Mouse (Mus musculus): ENCODE measurements at regions not wholly inside any gene's neighbourhood (a gene's known extent, or its start where the extent isn't known, plus 50 kb on each side); places are given as distances from the start of the nearest gene placed in this dataset.

GRCm38 (mm10) chr13:38854986-38855385 lies 105.7 kb downstream of the Slc35b3 start:
- TF ChIP-seq HCFC1 (IDR thresholded peaks at IDR 0.05; ENCODE audit: low read depth, low read length) (no peak), KAT2A (conservative IDR thresholded peaks at IDR 0.05; ENCODE audit: low read depth, low read length) (no peak), CTCF (IDR thresholded peaks at IDR 0.05 in 2 of 3, conservative IDR thresholded peaks at IDR 0.05 in 1 of 3; ENCODE audit: control insufficient read depth in 1 of 3, insufficient read depth in 1 of 3, low read depth in 2 of 3, low read length in 3 of 3, poor library complexity in 1 of 3, severe bottlenecking in 1 of 3) (no peak), ETS1 (IDR thresholded peaks at IDR 0.05; ENCODE audit: low read depth, low read length) (no peak), EP300 (IDR thresholded peaks at IDR 0.05; ENCODE audit: low read depth in 1 of 2, low read length in 2 of 2) (no peak), TAL1 (IDR thresholded peaks at IDR 0.05; ENCODE audit: low read length) (no peak), MYB (IDR thresholded peaks at IDR 0.05; ENCODE audit: low read depth, low read length) (no peak), POLR2AphosphoS2 (IDR thresholded peaks at IDR 0.05; ENCODE audit: low read length) (no peak), TBP (IDR thresholded peaks at IDR 0.05; ENCODE audit: low read depth, low read length) (no peak), POLR2A (IDR thresholded peaks at IDR 0.05; ENCODE audit: control insufficient read depth in 1 of 2, insufficient read depth in 1 of 2, low read depth in 1 of 2, low read length in 2 of 2, poor library complexity in 1 of 2) (no peak), NELFE (IDR thresholded peaks at IDR 0.05; ENCODE audit: low read depth, low read length) (no peak)
